Mouse (Mus musculus) myocyte (in vitro differentiated cells): Measurements from ENCODE around the gene Asb5.

Experiments used
- MAX ChIP-seq: IDR thresholded peaks from one replicate; pipeline ENCODE4 v1.6.1; 2011; ENCODE audit warnings: low read depth, mild to moderate bottlenecking, control low read depth
- MYOD1 ChIP-seq, 3 experiments: IDR thresholded peaks; one replicate each; pipeline ENCODE4 v1.6.1; 2011; ENCODE audit warnings: control low read depth in 2 of 3, low read depth in 2 of 3, mild to moderate bottlenecking in 2 of 3, moderate library complexity in 1 of 3; ENCODE audit not compliant: insufficient read length in 2 of 3, control insufficient read depth in 1 of 3
- POLR2A ChIP-seq: IDR thresholded peaks from one replicate; pipeline ENCODE4 v1.6.1; 2011; ENCODE audit warnings: low read depth, mild to moderate bottlenecking, control low read depth, moderate library complexity; ENCODE audit not compliant: insufficient read length
- POLR2AphosphoS2 ChIP-seq: IDR thresholded peaks from one replicate; pipeline ENCODE4 v1.6.1; 2011; ENCODE audit warnings: low read depth, control low read depth; ENCODE audit not compliant: insufficient read length
- TCF12 ChIP-seq: IDR thresholded peaks from one replicate; pipeline ENCODE4 v1.6.1; 2011; ENCODE audit warnings: mild to moderate bottlenecking, control low read depth; ENCODE audit not compliant: poor library complexity, insufficient read depth, severe bottlenecking
- USF1 ChIP-seq: IDR thresholded peaks from one replicate; pipeline ENCODE4 v1.6.1; 2011; ENCODE audit warnings: low read depth, mild to moderate bottlenecking, control low read depth, moderate library complexity

- TF ChIP-seq MAX (no peak), POLR2A (no peak), POLR2AphosphoS2 (no peak), USF1 (no peak), MYOD1 (IDR thresholded peaks at IDR 0.05; ENCODE audit: control insufficient read depth in 1 of 3, insufficient read length in 2 of 3, low read depth in 2 of 3) (no peak), TCF12 (no peak)
Measured at GRCm38 (mm10) chr8:54503104-54503503, 26.3 kb upstream of the Asb5 start.
